Mouse (Mus musculus) heart, adult 10 weeks (tissue): Measurements from ENCODE around the gene Tent5b. TPM values are rescaled to one million over a fixed set of nuclear protein-coding genes. Genes with fewer than 3 reads are reported as not detected.

Experiments
- polyA plus RNA-seq: library from polyadenylated mRNA; stranded (reverse); fragments of 350-450 nt; fragmentation: Illumina TruSeq; extraction: RNeasy Lipid Tissue Mini Kit (QIAGEN cat#74804); gene quantifications from one replicate; pipeline ENCODE4 v1.2.3, GENCODE M21; 2014; ENCODE audit warnings: low read depth, low replicate concordance

Tent5b gene
- 1.3 TPM for polyA plus RNA-seq

GRCm38 (mm10) chr4:133479458-133480184 is at the start of gene Tent5b:
Gene Tent5b, plus strand, starts transcription at chr4:133480132.

GRCm38 (mm10) chr4:133498160-133498724 is 18.3 kb downstream of the Tent5b start, which contains the start of gene Trnp1:
Gene Trnp1, minus strand, starts transcription at chr4:133498550.

GRCm38 (mm10) chr4:133518601-133519368 is 38.9 kb downstream of the Tent5b start, which contains the start of gene Kdf1:
Gene Kdf1, plus strand, starts transcription at chr4:133518963.

Other genes with a start within 250 kb of the Tent5b start
- gene Map3k6, start 239.3 kb upstream of the Tent5b start, polyA plus RNA-seq = 12.1 TPM
- gene Sytl1, start 217.0 kb upstream of the Tent5b start, polyA plus RNA-seq = 1.5 TPM
- 45.1 TPM for gene Tmem222, start 202.3 kb upstream of the Tent5b start, polyA plus RNA-seq
- 48.1 TPM for gene Wdtc1, start 126.7 kb upstream of the Tent5b start, polyA plus RNA-seq
- gene Slc9a1, start 110.4 kb upstream of the Tent5b start, polyA plus RNA-seq = 16.6 TPM
- gene Trnp1, start 18.4 kb downstream of the Tent5b start, polyA plus RNA-seq = 4.7 TPM
- not detected for gene Kdf1, start 38.8 kb downstream of the Tent5b start, polyA plus RNA-seq
- gene Nudc, start 65.9 kb downstream of the Tent5b start, polyA plus RNA-seq = 126 TPM
- 12.8 TPM for gene Nr0b2, start 73.2 kb downstream of the Tent5b start, polyA plus RNA-seq
- gene Gpatch3, start 94.6 kb downstream of the Tent5b start, polyA plus RNA-seq = 2.0 TPM
- gene Gpn2, start 104.2 kb downstream of the Tent5b start, polyA plus RNA-seq = 9.2 TPM
- 1.8 TPM for gene Sfn, start 122.0 kb downstream of the Tent5b start, polyA plus RNA-seq
- gene Zdhhc18, start 170.0 kb downstream of the Tent5b start, polyA plus RNA-seq = 13.6 TPM
- gene Pigv, start 192.5 kb downstream of the Tent5b start, polyA plus RNA-seq = 11.4 TPM